Mouse (Mus musculus) cerebellum, adult 18-20 months (tissue): Measurements from ENCODE around the gene Gjd3.

ENCODE experiments used
- DNase-seq, 2 experiments: peaks; one replicate each; pipeline ENCODE4 v3.0.0; 2021

Gjd3 gene

DNA sequence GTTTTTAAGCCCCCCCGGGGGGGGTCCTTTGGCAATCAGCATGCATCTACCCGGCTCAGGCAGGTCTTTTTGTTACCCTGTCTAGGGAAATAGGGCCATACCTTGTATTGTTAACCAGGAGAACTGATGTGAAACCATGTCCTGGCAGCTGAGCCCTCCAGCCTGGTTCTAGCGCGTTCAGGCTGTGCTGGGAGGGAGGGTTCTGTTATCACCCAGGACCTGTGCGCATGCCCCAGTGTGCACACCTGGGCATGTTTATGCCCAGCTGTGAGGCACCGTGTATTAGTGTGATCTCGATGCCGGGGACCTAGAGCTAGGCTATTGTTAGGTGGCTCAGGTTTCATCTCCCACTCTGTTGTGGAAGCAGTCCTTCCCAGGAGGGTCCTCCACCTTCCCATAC lies 21.1 kb downstream of the Gjd3 start:
- DNase-seq = peak in 1 of 2 experiments; percentile 3

DNA sequence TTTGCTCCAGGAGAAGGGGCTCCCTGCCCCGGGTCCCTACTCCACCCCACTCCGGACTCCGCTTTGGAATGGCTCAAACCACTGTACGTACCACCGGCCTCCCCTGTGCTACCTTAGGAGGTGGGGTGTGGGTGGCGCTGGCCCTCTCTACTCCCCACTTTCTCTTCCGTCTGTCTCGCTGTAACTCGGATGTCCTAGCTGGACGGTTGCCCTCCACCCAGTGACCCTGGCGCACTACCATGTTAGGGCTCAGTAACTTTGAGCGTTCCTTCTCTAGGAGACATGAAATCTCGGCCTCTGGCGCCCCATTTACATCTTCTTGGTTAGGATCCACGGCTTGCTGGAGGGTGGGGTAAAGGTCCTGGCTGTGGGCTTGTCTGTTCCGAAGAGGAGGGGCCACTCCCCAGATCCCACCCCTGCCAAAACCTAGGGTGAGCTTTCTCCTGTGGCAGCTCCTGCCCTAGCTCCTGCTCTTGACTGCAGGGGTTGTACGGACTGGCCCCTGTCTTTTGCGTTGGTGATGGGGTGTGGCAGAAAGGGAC lies 21.7 kb downstream of the Gjd3 start:
- DNase-seq = peak in 1 of 2 experiments; percentile 13

DNA sequence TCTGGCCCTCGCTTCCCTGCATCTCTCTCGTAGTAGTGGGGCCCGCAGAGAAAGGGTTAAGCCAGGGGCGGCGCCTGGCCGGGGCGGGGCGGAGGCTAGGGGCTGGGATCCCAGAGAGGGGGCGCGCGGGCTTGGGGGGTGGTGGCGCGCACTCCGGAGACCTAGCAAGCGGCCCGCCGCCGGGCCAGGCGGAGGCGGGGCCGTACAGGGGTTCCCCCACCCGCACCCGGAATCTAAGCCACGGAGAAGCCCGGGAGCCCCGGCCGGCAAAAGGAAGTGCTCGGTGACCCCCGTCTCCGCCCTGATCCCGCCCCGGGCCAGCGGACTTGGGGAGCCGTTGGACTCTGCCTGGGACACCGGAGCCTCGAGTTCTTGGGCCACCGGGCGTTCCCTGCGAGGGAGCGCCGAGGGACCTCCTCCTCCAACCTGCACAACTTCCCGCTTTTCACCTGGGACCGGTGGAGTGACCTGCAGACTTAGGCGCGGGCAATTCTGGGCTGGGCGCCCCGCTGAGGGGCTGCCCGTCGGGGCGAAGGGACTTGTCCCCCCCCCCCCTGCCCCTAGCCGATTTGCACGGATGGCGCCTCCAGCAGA lies 22.4 kb downstream of the Gjd3 start:
- DNase-seq = peak; percentile 27 to 38

DNA sequence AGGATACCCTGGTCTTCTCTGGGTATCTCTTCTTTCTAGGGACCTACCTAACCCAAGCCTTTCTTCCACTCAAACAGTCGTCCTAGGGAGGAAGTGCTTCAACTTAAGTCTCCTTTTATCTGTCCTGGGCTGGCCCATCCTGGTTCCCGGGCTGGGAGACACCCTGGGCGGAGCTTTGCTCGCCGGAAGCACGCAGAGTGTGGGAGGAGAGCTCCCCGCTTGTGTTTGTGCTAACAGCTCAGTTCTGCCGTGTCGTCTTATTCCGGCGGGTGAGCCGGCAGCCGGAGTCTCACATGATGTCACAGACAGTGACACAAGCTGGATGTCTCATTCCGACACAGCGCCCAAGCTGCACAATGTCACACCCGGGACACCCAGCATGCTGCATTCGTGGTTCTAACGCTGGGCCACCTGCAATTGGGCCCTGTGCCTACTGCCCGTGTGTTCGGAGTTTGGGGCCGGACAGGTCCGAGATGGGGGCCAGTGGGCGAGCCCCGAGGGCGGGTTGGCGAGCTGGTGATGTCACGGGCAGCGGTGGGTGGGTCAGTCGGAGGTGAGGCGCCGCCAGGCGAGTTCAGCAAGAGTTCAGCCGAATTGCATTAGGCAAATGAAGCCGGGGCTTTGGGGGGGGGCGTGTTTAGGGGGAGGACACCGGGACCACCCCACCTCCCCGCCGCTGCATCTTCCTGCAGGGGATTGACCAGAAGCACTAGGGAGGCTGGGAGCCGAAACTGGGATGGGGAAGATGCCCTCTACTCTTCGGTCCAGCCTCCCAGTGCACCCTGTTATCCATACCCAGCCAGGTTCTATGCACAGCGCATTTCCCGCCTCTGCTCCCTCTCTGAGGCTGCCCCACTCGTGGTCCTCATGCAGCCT lies 23.1 kb downstream of the Gjd3 start:
- DNase-seq = peak; percentile 64 to 69

DNA sequence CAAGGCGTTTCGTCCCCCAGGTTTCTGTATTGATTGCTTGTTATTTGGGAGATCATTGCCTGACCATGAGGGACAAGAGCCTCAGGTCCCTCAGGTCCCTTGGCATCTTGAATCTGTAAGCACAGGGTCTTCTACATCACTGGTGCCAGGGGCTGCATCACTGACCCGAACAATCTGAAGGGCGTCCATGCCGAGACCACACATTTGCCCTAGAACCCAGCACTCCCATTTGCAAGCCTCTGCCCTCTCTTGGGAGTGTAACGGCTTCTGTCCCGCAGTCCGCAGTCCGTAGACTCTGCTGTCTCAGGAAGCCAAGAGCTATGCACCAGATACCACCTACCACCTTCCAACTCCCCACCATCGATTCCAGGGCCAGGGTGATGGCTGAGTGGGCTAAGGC lies 26.5 kb downstream of the Gjd3 start:
- DNase-seq = no peak

DNA sequence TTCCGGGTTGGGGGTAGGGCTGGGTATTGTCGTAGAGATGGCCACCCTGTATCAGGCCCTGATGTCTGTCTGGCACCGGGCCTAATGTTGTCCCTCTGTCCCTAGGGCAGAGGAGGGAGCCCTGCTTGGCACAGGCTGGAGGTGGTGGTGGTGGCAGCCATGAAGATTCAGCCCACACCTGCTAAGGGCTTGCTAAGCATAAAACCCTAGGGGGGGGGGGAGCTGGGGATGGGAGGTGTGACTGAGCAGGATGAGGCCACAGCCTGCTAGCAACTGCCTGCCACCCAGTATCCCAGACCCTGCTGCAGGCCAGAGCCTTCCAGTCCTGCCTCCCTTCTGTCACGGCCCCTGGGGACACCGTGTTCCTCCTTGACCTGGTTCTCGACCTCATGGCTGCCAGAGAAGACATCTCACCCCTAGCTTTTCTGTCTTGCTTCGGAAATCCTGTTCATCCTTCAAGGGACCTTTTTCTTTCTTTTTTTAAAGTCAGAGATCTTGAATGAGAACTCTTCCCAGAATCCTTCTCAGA lies 27.0 kb downstream of the Gjd3 start:
- peak; percentile 28 to 35 for DNase-seq

DNA sequence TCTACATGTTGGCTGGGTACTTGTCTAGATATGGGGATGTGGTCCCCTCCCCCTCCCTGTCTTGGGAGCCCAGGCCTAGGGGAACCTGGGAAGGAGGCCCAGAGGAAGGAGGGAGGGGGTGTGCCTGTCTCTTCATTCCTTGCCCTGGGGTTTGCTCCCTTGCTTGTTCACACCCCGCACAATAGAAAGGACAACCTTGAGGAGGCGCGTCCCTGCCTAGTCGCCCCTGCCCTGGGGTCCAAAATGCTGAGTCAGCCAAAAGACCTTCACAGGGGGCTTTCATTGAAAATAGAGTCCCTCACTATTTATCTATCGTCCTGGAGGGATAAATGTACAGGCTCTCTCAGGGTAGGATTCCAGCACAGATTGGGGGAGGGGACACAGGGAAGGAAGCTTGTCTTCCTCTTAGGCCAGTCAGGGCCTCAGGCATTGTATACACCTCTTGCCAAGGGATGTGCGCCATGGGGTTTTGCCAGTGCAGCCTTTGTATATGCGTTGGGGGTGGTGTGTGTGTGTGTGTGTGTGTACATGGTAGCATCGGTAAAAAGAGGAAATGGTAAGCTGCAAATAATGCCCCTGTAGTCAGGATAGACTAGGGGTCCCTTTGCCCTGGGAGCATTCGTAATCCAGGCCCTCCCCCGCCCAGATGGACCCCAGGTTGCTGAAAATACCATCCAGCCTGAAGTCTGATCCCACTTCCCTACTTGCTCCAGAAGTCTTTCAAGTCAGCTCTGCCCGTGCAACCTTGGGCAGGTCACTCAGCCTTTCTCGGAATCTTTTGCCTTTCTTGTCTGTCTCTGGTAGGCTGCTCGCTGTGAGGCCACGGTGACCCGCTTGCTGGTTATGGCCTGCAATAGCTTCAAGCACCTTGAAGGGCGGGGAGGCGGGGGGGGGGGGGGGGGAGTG lies 27.8 kb downstream of the Gjd3 start:
- peak; percentile 10 to 22 for DNase-seq

DNA sequence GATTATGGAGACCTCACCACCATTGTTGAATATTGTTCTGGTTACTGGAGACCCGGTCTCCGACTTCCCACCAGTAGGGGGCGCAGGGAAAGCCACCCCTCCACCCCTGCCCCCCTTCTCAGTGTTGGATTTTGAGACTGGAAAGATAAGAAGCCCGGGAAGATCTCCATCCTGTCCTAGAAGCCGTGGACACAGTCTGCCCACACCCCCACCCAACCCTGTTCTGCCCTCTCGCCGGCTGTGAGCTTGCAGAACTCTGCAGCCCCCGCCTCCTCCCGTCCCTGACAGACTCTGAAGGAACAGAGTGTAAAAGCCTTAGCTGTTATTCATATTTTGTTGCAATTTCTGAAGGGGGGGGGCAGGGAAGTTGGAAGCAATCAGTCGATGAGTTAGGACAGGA lies 28.4 kb downstream of the Gjd3 start:
- peak; percentile 59 to 73 for DNase-seq

DNA sequence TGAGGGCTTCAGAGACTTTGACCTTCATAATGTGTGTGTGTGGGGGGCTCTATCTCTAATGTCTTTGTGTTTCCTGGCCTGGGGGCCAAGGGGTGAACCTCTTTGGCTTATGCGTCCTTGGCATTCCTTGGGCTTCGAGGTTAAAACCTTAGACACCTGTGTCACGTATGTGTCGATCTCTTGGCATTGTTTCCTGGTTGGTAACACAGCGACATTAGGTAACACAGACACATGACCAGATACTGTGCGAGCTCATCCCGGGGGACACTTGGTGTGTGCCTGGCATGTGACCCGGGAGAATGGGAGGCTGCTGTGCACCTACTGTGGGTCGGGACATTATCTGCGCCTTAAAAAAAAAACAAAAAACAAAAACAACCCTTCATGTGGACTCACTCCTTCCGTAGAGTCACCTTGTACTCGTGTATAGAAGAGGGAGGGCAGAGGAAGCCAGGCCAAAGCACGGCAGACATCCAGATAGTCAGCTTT lies 28.9 kb downstream of the Gjd3 start:
- peak; percentile 5 to 28 for DNase-seq

DNA sequence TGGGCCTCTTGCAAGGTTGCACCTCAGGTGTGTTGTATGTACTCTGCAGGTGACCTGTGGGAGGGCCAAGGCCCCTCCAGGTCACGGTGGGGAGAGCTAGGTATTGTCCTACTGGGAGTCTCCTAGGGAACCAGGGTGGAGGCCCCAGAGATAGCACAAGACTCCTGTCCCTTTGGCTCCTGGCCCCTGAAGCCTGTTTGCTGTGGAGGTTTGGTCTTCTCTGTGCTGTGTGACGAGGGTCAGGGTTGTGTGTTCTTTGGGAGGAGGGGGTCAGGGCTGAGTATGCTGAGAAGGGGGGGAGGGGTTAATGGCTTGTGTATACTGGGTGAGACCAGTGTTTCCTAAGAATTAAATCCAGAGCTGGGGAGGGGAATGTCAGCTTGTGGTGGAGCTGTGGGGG lies 29.5 kb downstream of the Gjd3 start:
- DNase-seq = no peak

DNA sequence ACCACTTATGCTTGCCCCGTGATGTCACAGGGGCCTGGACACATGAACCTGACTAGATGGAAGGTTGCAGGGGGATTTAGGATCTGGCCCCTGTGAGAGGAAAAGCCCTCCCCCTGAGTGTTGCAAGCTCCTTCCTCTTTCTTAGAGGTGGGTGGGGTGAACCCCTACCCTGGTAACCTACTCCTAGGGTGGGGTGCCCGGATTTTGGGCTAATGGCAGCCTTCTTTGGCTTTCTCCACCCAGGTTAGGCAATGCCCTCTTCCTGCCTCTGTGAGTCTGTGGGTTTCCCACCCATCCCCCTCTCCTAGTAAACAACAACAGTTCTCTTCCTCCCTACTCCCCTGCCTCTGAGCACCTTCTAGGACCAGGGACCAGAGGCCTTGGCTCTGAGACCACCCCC lies 30.1 kb downstream of the Gjd3 start:
- DNase-seq = no peak

DNA sequence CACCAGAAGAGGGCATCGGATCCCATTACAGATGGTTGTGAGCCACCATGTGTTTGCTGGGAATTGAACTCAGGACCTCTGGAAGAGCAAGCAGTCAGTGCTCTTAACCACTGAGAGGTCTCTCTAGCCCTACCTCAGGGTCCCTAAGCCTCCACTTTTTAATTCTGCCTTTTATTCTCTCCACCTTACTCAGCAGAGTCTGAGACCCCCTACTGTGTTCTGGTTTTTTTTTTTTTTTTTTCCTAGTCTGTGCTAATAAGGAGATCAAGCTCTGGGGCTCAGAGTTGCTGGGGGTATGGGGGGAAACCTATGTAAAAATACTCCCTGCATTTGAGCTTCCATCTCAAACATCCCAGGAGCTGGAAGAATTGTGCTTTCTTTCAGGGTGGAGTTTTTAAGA lies 30.7 kb downstream of the Gjd3 start:
- no peak for DNase-seq

DNA sequence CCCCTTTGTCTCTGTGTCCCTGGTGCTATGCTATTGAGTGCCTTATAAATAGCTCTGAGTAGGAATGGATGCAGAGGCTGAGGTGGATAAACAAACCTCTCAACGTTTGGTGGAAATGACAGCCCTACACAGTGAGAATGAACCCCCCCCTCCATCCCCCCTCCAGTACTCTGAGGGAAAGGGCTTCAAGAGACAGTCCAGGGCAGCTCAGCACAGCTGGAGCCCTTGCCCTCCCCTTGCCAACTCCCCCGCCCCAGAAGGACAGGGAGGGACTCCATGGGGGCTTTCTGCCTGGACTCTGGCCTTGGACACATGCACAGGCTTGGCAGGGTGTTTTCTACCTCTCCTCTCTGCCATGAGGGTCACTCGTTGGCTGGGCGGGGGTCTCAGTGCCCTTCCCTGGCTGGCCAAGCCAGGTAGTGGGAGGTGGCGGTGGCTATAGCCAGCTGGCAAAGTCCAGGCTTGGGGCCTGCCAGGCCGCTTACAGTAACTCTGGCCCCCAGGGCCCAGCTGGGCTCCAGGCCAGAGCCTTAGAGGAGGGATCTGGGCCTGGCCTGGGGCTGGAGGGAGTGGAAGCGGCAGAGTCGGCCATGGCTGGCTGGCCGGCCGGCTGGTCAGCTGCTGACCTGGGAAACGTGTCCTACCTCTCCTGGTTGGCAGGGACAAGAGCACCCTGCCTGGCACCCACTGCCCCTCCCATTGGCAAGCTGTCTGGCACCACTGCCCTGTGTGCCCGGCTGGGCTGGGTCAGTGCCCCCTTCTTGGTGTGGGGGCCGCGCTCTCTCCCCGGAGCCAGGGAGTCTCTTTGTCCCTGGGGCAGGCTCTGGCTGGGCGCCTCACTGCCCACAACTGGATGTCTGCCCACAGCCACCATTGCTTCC lies 31.6 kb downstream of the Gjd3 start:
- peak; percentile 78 to 83 for DNase-seq

DNA sequence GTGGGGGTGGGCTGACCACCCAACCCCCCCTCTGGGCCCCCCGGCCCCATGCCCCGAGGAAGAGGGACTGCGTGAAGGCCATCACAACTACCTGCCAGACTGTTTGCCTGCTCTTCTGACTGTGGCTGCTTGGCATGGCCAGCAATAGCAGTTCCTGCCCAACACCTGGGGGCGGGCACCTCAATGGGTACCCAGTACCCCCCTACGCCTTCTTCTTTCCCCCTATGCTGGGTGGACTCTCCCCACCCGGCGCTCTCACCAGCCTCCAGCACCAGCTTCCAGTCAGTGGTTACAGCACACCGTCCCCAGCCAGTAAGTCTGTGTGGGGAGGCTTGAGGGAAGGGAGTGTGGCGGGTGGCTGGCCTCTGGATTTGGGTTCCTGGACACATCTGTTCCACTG lies 32.3 kb downstream of the Gjd3 start:
- peak in 1 of 2 experiments; percentile 13 for DNase-seq

DNA sequence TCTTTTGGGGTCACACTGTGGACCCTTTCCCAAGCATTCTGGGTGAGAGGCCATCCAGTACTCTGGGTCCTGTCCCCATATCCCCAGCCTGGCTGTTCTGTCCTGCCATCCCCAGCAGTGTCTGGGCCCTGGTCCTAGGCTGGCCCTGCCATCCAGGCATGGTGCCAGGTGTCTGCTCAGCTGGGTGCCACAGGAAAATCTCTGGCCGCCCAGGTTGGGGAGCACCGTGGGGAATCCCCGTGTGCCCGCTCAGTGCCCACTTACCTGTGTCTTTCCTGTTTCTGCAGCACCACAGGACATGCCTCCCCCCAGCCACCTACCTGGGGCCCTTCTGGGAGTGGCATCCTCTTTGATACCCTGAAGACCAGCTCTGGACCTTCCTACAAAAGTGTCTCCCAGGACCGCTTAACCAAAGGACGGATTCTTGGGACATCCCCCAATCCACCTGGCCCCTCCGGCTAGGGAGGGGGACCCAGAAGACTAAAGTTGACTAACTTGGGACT lies 32.8 kb downstream of the Gjd3 start:
- peak; percentile 56 to 73 for DNase-seq

DNA sequence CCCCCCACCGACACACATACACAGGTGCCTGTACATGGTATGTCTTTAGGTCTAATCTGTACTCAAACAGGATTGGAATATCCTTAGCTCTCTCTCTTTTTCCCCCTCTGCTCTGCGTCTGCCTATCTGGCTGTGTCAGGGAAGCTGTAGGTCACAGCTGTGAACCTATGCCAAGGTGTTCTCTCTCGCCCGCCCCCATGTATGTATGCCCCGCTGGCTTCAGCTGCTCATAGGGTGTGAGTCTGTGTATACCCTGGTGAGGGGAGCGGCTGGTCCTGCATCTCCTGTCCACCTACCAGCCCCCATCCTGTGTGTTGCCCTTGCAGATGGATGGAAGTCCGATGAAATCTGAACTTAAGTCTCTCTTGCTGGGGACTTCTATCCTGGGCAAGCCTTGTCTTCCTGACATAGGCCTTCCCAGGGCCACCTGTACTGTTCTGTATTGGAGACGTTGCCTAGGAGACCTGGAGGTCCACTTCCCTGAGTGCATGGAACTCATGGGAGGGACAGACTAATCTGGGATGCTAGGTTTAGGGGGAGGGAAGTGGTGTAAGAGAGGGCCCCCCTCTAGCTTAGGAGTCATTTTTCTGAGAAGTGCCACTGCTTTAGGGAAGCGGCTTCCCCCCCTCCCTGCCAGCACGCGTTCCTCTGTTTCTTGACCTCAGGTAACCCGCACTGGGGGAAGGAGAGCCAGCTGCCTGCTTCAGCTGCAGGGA lies 33.4 kb downstream of the Gjd3 start:
- DNase-seq = no peak

DNA sequence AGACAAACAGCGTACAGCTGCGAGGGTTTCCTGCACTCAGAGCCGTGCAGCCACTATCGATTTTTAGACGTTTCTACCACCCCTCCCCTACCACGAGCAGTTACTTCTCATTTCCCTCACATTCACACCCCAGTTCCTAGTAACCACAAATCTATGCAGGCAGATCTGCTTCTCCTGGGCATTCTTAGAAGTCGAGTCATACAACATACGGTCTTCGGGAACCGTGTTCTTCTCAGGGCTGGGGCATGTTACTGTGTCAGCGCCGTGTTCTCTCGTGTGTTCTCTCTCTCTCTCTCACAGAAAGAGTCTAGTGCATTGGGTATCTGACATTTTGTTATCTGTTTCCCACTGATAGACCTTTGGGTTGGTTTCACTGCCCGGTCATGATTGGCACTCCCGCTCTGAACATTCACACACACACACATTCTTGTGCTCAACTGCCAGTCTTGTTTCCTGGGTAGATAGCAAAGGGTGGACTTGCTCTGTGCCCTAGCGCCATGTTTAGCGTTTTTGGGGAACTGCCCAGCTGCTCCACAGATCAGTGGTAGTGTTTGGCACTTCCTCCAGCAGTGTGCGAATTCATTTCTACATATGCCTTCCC lies 34.7 kb downstream of the Gjd3 start:
- no peak for DNase-seq

DNA sequence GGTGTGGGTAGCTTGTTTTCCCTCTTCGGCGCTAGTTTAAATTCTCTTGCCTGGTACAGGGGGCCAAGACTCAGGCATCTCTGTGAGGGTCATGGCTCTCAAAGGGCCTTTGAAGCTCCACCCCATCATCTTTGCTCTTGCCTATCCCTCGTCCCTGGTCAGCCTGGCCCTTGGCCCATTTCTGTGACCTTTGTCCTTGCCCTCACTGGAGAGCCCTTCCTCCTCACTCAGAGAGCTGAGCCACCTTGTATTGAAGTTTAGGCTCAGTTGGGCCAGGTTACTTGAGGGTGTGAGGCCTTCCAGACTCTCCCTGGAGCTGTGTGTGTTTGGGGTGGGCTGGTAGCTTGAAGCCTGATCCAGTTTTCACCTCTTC lies 37.2 kb downstream of the Gjd3 start:
- no peak for DNase-seq

DNA sequence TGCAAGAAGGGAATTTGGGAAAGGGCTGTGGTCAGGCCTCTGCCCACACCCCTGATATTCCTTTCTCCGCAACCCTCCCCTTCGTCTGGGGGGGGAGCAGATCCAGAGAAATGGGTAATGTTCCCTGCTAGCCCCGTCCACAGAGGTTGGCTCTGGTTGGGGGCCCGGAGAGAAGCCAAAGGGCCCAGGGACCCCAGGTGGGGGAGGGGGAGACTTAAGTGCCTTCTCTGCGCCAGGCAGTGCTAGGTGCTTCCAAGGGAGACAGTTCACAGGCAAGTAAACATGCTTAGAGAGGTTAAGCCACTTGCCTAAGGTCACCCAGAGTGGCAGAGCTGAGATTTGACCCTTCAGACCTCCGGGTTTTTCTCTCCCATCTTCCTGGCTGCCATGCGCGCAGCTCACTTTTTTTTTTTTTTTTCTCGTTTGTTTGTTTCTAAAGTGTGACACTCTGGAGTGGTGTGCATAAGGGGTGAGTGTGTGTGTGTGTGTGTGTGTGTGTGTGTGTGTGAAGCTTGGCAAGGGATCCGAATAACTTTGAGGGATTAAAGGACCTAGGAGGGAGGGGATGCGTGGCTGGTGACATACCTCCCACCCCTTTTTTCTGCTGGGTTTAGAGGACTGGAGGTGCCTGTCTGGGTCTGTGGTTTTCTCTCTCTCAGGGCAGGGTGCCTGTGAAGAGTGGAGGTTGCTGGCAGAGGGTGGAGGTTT lies 37.8 kb downstream of the Gjd3 start:
- DNase-seq = no peak
